Mouse (Mus musculus) C2C12 (cell line): ENCODE measurements around the gene Hist3h2ba. TPM values are rescaled to one million over a fixed set of nuclear protein-coding genes. Genes with fewer than 3 reads are reported as not detected.

ENCODE experiments used
- H3K27me3 ChIP-seq: one replicate; pipeline ENCODE4 v1.6.1; 2011; ENCODE audit not compliant: control insufficient read depth, insufficient read depth, insufficient read length
- H3K36me3 ChIP-seq: one replicate; pipeline ENCODE4 v1.6.1; 2011; ENCODE audit not compliant: control insufficient read depth, insufficient read depth
- H3K4me3 ChIP-seq: one replicate; pipeline ENCODE4 v1.5.1; 2011; ENCODE audit warnings: mild to moderate bottlenecking, control low read depth; ENCODE audit not compliant: poor library complexity, insufficient read depth, severe bottlenecking
- H3K79me2 ChIP-seq: one replicate; pipeline ENCODE4 v1.6.1; 2011; ENCODE audit not compliant: control insufficient read depth, insufficient read depth
- H3K79me3 ChIP-seq: one replicate; pipeline ENCODE4 v1.6.1; 2011; ENCODE audit warnings: low read depth, control low read depth
- H3ac ChIP-seq: one replicate; pipeline ENCODE3; 2011; ENCODE audit warnings: low read depth; ENCODE audit not compliant: control insufficient read depth, insufficient read length
- CEBPB ChIP-seq: IDR thresholded peaks from one replicate; pipeline ENCODE4 v1.6.1; 2011; ENCODE audit warnings: low read depth, mild to moderate bottlenecking, control low read depth, moderate library complexity
- CTCF ChIP-seq: IDR thresholded peaks from one replicate; pipeline ENCODE4 v1.5.1; 2011; ENCODE audit not compliant: control insufficient read depth, insufficient read depth, insufficient read length
- FOSL1 ChIP-seq: IDR thresholded peaks from one replicate; pipeline ENCODE4 v1.8.0; 2011; ENCODE audit warnings: mild to moderate bottlenecking, low read length; ENCODE audit not compliant: poor library complexity, insufficient read depth, severe bottlenecking
- MAX ChIP-seq: IDR thresholded peaks from one replicate; pipeline ENCODE4 v1.6.1; 2011; ENCODE audit warnings: mild to moderate bottlenecking, control low read depth
- MYOD1 ChIP-seq: IDR thresholded peaks from one replicate; pipeline ENCODE4 v1.6.1; 2011; ENCODE audit warnings: low read depth; ENCODE audit not compliant: control insufficient read depth, insufficient read length
- MYOG ChIP-seq: IDR thresholded peaks from one replicate; pipeline ENCODE4 v1.6.1; 2011; ENCODE audit not compliant: control insufficient read depth, insufficient read length; ENCODE audit errors: extremely low read depth
- USF1 ChIP-seq: IDR thresholded peaks from one replicate; pipeline ENCODE4 v1.6.1; 2011; ENCODE audit warnings: low read depth, mild to moderate bottlenecking, control low read depth, moderate library complexity
- polyA plus RNA-seq: library from polyadenylated mRNA; unstranded; fragments of >200 nt; fragmentation: generic; extraction: Trizol; gene quantifications from one replicate; pipeline ENCODE4 v1.2.1, GENCODE M21; 2012; ENCODE audit warnings: missing spikeins

Gene Hist3h2ba
- polyA plus RNA-seq, 1 experiment, result 1.6 TPM

DNA sequence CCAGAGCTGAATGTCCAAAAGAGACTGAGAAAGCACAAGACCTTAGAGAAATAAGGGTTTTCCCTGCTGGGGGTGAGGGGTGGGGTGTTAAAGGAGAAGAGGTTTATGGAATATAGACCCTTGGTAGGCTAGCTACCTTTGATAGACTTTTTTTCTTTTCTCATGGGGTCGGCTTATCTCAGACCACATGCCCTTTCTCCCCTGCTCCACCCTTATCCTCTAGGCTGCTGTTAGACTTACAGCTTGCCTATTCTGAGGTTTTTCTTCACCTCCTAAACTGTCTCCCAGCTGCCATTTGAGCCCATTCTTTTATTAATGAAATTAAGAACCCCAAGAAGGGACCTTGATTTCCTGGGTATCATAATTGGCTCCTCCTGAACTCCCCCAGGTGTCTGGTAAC lies 34.9 kb upstream of the Hist3h2ba start:
- Histone ChIP-seq H3K36me3 (no peaks in the 10 kb centered on the region), H3K79me3 (no peaks in the 10 kb centered on the region), H3K79me2 (no peaks in the 10 kb centered on the region), H3K4me3 (no peak overlapping the region), H3ac (no peak overlapping the region), H3K27me3 (peaks cover 1% of the 10 kb centered on the region)
- TF ChIP-seq CEBPB (no peak), USF1 (no peak), CTCF (no peak), MYOD1 (no peak), MYOG (no peak)

DNA sequence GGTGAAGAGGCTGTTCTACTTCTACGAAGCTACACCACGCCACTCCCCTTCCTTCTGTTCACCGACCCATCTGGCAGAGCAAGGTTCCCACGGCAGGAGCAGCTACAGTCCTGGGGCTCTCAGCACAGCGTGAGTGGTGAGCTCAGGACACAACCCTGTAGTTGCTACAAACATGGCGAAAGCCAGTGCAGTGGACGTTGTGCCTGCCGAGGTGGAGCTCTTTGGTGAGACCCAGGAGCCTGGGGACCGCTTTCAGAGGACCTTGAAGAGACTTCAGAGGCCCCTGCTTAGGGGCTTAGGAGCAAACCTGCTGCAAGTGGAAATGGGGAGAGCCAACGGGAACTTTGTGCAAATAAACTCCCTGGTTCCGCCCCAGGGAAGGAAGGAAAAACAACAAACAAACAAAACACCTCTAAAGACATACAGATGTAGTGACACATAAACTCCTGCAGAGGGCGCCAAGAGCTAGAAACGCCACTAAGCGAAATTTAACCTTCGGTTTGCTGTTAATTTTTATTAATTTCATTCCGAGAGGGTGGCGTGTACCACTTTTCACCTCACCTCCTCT lies 34.2 kb upstream of the Hist3h2ba start:
- Histone ChIP-seq H3ac (no peak overlapping the region), H3K79me3 (no peaks in the 10 kb centered on the region), H3K4me3 (no peak overlapping the region), H3K79me2 (no peaks in the 10 kb centered on the region), H3K36me3 (no peaks in the 10 kb centered on the region), H3K27me3 (peaks cover 7% of the 10 kb centered on the region)
- no peak for TF ChIP-seq CEBPB
- TF ChIP-seq MYOG, result no peak
- no peak for TF ChIP-seq FOSL1
- TF ChIP-seq CTCF, result peak; percentile 15
- no peak for TF ChIP-seq MAX

DNA sequence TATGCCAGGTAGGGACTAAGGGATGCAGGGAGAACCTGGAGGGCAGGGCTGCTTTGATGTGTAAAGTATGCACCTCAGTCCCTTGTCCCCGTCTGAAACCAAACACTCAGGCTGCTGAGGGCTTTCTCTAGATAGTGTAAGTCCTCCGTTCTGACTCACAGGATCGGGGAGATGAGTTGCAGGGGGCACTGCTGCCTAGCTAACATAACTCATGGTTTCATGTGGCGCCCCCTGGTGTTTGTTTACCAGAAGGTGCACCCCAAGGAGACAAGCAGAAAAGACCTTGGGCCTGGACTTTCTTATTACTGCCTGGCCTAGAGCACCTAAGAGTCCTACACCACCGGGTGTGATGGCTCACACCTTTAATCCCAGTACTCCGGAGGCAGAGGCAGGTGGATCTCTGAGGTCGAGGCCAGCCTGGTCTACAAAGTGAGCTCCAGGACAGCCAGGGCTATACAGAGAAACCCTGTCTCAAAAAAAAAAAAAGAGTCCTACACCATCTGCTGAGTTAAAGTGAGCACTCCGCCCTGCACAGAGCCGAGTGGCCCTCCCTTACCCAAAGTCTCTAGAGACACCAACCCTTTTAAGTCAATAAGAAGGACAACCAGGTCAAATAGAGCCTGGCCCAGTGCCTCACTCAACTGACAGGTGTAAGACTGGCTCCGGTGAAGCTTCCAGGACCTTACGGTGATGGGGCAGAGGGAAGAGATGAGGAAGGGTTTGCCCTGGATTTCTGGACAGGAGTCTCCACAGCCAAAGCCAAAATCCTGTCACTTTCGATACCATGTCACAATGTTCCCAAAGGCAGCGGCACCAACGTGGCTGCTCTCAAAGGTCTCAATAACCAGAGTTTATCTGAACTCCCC lies 31.6 kb upstream of the Hist3h2ba start:
- Histone ChIP-seq H3K36me3 (no peaks in the 10 kb centered on the region), H3K27me3 (peaks cover 23% of the 10 kb centered on the region), H3K79me2 (no peaks in the 10 kb centered on the region), H3ac (no peak overlapping the region), H3K79me3 (no peaks in the 10 kb centered on the region), H3K4me3 (no peak overlapping the region)
- TF ChIP-seq MYOG, result no peak
- TF ChIP-seq CEBPB, result no peak
- TF ChIP-seq MYOD1, result no peak
- TF ChIP-seq CTCF, result no peak
- TF ChIP-seq FOSL1, result no peak
- no peak for TF ChIP-seq USF1
- TF ChIP-seq MAX, result no peak

DNA sequence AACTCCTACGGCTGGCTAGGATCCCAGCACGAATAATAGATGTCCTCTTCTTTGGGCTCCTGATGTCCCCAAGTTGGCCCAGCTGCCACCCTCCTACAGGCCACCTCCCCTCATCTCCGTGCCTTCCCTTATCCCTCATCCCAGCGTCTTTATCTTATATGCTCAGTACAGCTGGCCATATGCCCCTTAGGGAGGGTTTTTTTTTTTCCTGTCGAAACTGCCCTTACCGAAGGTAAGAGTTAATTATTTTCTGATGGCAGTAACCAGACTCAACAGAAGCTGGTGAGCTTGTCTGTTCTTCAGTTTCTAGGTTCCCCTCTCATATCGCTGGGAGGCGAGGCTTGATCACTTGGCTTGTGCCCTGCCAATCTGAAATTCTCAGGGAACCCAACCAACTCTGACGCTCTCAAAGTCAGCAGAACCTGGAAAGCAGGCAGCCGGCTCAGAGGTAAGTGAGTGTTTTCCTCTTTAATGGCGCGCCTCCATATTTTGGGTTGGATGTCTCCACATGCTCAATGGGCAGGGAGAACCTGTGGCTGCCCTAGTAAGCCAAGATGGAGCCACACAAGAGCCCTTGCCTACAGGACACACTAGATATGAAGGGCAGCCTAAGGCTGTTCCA lies 30.9 kb upstream of the Hist3h2ba start, which contains the start of gene Btnl10:
Gene Btnl10, plus strand, starts transcription at position 164 of the 622 bp plus-strand sequence.
- no peaks in the 10 kb centered on the region for H3K79me2 ChIP-seq
- no peak within 1 kb of the TSS for H3ac ChIP-seq
- H3K4me3 ChIP-seq, result no peak within 1 kb of the TSS
- H3K27me3 ChIP-seq, result peaks cover 23% of the 10 kb centered on the region
- no peaks in the 10 kb centered on the region for H3K79me3 ChIP-seq
- no peaks in the 10 kb centered on the region for H3K36me3 ChIP-seq
- TF ChIP-seq MAX (no peak), USF1 (no peak), CEBPB (no peak)

DNA sequence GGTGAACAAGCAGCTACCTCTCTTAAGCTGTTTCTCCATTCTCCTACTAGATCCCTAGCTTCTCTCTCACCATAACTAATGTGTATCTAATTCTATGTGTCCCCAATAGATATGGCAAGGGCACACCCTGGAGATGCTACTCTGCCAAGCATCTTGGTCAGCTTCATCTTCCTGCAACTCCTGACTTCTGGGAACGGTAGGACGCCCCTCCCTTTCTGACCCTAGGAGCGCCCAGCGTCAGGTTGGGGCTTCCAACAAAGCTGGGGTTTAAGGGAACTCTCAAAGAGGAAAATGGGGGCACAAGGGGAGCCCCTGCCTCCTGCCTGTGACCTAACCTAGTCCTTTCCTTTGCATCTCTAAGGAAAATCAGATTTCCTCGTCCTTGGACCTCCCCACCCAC lies 30.0 kb upstream of the Hist3h2ba start:
- Histone ChIP-seq H3ac (no peak overlapping the region), H3K79me2 (no peaks in the 10 kb centered on the region), H3K27me3 (peaks cover 32% of the 10 kb centered on the region), H3K79me3 (no peaks in the 10 kb centered on the region), H3K36me3 (no peaks in the 10 kb centered on the region), H3K4me3 (no peak overlapping the region)
- TF ChIP-seq MYOD1 (no peak), MYOG (no peak), USF1 (no peak), CTCF (no peak), MAX (no peak), FOSL1 (no peak), CEBPB (no peak)

DNA sequence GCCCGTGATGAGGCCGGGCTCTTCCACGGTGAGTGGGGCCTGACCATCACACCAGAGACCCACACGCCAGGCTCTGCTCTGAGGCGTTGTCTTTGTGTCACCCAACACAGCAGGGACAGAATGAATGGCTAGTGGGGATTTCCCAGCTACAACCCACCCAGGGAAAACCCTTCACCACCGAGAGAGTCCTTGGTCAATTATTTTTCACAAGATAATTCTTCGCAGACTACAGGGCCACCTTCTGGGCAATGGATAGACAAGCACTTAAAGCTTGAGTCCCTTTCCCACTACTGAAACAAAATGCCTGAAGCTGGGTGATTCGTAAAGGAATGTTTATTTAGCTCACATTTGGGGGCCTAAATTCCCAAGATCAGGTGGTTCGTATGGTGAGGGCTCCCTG lies 26.3 kb upstream of the Hist3h2ba start:
- H3K4me3 ChIP-seq, result no peak overlapping the region
- H3K79me3 ChIP-seq, result no peaks in the 10 kb centered on the region
- TF ChIP-seq USF1, result no peak
- TF ChIP-seq MAX, result no peak
- TF ChIP-seq CEBPB, result no peak
- TF ChIP-seq CTCF, result no peak
- TF ChIP-seq MYOG, result no peak
- TF ChIP-seq MYOD1, result no peak
- no peak for TF ChIP-seq FOSL1
- no peaks in the 10 kb centered on the region for H3K36me3 ChIP-seq
- H3ac ChIP-seq, result no peak overlapping the region
- H3K27me3 ChIP-seq, result peaks cover 32% of the 10 kb centered on the region
- no peaks in the 10 kb centered on the region for H3K79me2 ChIP-seq
